Mouse (Mus musculus) telencephalon, adult 2 months (tissue): Measurements from ENCODE around the gene Helz2.

Experiments
- DNase-seq: peaks from one replicate; pipeline ENCODE4 v3.0.0-alpha.2; 2011; ENCODE audit warnings: low read depth, low spot score

The Helz2 gene

DNA sequence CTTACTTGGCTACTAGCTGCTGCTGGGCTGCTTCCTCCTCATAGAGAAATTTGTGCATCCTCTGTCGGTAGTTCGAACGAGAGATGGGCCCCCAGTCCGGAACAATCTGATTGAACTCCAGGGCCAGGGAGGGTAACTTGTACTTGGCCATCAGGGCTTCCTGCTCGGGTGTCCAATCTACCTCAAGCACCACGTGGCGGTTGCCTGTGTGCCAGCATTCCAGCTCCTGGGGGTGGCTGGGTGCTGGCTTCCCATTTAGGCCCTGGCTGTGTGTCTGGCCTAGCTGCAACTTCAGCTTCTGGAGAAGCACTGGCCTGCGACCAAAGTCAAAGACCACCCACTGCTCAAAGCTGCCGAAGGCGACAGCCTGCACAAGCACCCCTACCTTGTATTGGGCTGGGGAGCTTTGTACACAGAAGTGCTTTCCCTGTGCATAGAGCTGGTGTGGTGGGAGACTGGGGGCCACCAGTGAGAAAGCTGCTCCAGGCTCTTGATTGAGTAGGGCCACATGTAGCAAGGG, 3.7 kb downstream of the Helz2 start:
- no peak for DNase-seq

GRCm38 (mm10) chr2:181237251-181238014, 4.4 kb downstream of the Helz2 start:
- DNase-seq, result no peak

DNA sequence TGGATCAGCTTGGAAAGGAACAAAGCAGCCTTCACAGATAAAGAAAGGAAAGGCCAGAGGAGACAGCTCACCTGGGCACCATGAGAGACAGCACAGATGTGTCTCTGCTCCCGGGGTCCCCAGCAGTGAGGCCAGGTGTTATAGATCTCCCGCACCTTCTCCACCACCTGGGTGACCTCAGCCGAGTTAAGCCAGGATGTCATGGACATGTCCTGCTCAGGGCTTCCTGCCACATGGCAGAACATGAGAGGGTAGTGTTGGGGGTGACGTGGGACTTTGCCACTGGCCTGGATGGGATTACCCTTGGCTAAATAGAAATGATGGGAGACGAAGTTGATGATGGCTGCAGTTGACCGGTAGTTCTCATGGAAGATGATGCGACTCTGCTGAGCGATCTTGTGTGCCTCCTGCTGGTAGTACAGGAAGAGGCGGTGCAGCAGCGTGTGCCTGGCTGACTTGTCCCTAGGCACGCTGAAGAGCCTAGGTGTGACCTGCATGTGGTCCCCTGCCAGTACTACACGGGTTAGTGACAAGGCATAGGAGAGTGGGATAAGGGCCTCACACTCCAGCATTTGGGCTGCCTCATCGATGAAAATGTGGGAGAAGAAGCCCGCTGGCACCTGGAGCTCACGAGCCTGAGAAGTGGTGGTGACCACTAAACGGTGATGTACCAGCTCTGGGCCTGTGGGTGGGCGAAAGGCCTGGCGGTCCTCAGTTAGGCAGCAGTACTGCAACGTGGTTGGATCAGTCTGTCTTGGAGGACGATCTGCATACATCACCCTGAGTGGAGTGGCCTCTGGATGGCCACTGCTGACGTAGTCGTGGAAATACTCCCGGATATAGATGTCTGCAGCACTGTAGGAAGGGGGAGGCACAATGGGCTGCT, 5.9 kb downstream of the Helz2 start:
- DNase-seq, result no peak

DNA sequence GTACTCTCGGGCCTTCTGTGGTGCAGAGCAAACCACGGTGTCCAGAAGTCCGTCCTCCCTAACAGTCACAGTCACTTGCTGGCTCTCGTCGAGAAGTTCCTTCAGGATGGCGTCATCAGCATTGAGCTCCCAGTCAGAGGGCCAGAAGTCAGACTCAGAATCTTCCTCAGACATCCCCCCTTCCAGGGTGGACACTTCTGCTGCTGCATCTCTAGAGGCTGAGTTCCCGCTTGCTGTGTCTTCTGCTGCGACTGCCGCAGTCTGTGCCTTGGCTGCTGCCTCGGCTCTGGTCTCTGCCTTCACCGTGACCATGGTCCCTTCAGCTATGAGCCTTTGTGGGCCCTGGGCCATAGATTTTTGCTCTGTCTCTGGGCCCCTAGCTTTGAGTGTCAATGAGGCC, 7.1 kb downstream of the Helz2 start:
- DNase-seq, result no peak

GRCm38 (mm10) chr2:181233443-181233842, 8.4 kb downstream of the Helz2 start:
- DNase-seq, result no peak

DNA sequence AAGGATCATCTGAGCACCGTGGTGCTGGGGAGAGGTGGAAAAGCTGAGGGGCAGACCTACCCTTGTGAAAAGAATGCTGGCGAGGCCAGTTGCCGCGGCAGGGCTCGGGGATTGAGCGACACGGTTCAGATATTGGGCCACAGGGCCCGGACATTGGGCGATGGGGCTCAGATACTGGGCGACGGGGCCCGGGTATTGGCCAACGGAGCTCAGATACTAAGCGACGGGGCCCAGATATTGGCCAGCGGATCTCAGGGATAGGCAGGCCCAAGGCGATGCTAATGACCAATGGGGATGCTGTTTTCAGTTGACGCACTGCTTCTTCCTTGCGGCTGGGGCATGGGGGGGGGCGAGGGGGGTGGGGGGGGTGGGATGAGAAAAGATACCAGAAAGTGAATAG, 10.7 kb downstream of the Helz2 start:
- no peak for DNase-seq

GRCm38 (mm10) chr2:181228335-181228734, 13.5 kb downstream of the Helz2 start:
- no peak for DNase-seq

DNA sequence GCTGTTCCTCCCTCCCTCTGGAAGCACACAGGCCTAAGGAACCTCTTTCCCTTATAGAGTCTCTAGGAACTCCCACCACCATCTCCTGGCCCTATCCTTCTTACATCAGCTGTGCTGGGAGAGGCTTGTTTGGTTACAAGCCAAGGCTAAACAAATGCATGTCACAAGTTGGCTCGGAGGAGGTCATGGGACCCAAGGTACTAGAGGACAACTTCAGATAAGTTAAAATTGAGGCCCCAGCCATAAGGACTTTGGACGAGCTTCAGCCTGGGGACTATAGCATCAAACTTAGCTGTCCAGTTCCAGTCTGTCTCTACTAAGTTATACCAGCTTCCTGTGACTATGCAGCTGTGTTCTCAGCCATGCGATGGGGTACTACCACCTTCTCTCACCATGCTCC, 14.7 kb downstream of the Helz2 start:
- DNase-seq, result no peak

DNA sequence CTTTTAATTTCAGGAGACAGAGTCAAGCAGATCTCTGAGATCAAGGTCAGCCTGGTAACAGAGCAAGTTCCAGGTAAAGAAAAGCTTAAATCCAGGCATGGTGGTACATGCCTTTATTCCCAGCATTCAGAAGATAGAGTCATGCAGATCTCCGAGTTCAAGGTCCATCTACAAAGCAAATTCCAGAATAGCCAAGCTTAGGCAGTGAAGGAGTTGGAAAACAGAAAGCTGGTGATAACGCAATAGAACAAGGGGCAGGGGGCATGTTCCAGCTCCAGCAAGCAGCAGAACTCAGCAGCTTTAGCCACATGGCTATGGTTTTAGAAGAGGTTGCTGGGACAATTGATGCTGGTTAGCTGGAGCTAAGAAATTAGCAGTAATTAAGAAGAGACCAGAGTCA, 16.8 kb downstream of the Helz2 start:
- no peak for DNase-seq

DNA sequence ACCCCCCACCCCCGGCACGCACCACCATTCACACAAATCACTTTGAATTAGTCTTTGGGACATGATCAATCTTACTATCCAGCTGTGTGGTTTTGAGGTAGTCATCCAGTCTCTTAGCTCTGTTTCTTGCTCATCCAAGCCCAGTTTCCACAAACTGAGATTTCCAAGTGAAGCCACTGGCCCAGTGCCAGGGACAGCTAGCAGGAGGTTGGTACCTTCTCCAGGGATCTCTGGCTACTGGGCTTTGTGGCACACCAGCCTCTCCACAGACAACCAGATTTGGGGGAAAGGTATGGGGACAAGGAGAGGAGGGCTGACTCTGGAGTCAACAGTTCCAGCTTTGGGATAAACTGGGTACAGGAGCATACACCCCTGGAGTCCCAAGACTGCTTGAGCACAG, 21.5 kb downstream of the Helz2 start:
- no peak for DNase-seq

GRCm38 (mm10) chr2:181219538-181220216, 22.1 kb downstream of the Helz2 start, which contains the start of gene Fndc11:
Gene Fndc11 (plus strand): TSS chr2:181220013.
- DNase-seq, result peak; percentile 12

- no peak for DNase-seq
Observed at GRCm38 (mm10) chr2:181218881-181219485, 22.8 kb downstream of the Helz2 start.

GRCm38 (mm10) chr2:181216037-181216436, 25.8 kb downstream of the Helz2 start:
- DNase-seq, result no peak

DNA sequence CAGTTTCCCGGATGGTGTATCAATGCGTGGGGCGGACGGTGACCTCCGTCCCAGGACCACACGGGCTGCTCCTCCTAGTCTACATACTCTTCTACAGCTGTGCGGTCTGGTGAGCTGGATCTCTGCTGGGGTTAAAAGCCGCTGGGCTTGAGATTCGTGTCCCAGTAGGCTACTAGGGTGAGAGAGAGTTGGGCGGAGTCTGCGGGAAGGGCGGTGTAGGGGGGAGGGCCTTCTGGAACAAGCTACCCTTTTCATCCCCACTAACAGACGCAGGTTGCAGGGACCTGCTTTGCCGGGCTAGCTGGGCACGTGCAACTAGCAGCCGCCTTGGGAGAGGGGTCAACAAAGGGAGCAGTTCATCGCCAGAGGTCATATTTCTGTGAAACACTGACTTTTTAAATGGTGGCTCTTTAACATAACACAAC, 28.8 kb downstream of the Helz2 start, which contains the start of gene Srms:
TSS of gene Srms (minus strand) at position 165 of the 425 bp plus-strand sequence.
- DNase-seq, result no peak

DNA sequence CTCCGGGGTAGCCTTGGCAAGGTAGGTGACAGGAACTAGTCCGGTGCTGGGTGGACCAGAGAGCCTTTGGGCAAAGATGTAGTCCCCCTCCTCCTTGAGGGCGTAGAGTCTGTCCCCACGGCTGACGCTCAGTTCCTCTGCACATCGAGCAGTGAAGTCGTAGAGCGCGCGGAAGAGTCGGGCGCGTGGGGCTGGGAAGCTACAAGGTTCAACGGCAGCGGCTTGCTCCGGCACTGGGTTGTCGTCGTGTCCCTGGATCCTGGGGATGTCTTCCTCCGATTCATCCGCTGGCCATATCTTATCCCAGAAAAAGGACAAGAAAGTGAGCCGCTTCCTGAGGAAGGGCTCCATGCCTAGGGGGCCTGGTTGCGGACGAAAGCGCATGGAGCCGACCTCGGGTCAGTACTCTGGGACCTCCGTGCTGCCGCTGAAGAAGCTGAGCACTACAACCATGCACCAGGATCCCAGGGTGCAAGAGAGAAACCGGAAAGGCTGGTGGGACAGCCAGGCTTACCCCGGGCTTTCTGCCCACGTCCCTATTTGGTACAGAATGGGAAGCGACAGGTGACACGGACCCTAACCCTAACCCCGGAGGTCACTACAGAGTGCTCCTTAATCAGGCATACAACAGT, 29.3 kb downstream of the Helz2 start:
- DNase-seq, result no peak

GRCm38 (mm10) chr2:181206118-181206517, 35.7 kb downstream of the Helz2 start:
- DNase-seq, result no peak

- no peak for DNase-seq
Observed at GRCm38 (mm10) chr2:181205678-181206077, 36.1 kb downstream of the Helz2 start.

- no peak for DNase-seq
Observed at GRCm38 (mm10) chr2:181202886-181203285, 38.9 kb downstream of the Helz2 start.

GRCm38 (mm10) chr2:181202422-181202821, 39.4 kb downstream of the Helz2 start, which contains the start of gene Ptk6:
Gene Ptk6 (minus strand): TSS chr2:181202789.
- no peak for DNase-seq

DNA sequence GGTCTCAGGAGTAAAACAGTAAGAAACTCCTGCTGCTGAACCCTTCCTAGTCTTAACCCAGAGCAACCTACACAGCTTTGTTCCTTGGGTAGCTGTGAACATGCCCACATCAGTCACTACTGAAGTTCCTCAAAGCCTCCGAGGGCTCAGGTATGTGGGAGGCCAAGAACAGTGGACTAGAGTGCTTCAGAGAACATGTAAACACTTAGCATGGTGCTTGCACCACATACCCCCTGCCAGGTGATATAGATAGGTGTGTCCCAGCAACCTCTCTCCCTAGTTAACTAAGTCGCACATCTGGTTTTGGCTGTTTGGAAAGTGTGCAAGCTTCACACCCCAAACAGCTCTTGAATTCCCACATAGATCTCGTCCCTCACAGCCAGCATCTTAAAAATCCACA, 40.2 kb downstream of the Helz2 start:
- DNase-seq, result no peak
